Mouse (Mus musculus): ENCODE results near the gene Canx. TPM values are rescaled to one million over a fixed set of nuclear protein-coding genes. Genes with fewer than 3 reads are reported as not detected.

Gene Canx
- total and polyA plus RNA-seq, 3 experiments: 575 to 627 (median 607) TPM

GRCm38 (mm10) chr11:50367531-50367930 lies 42.1 kb upstream of the Canx start:
- Histone ChIP-seq H3K27me3 (replicated peaks) (no peaks in the 10 kb centered on the region), H3K4me3 (replicated peaks in 1 of 3; ENCODE audit: low read depth in 2 of 3, low read length in 2 of 3, poor library complexity in 1 of 3) (no peak overlapping the region), H3K4me2 (ENCODE audit: insufficient read depth, low read depth, poor library complexity, severe bottlenecking) (no peak overlapping the region), H3K9me3 (replicated peaks; ENCODE audit: low read length) (no peaks in the 10 kb centered on the region), H3K27ac (ENCODE audit: insufficient read depth, low read depth) (no peak overlapping the region), H3K9ac (ENCODE audit: insufficient read depth, low read depth) (no peak overlapping the region), H3K36me3 (replicated peaks in 1 of 2; ENCODE audit: control insufficient read depth in 1 of 2, insufficient read depth in 1 of 2, low read length in 1 of 2) (no peaks in the 10 kb centered on the region), H3K79me2 (replicated peaks; ENCODE audit: control insufficient read depth, extremely low read depth, insufficient read depth, poor library complexity, severe bottlenecking) (no peaks in the 10 kb centered on the region), H3K4me1 (ENCODE audit: control insufficient read depth in 1 of 2, insufficient read depth in 2 of 2) (peaks cover 7 to 8% of the 10 kb centered on the region in 2 experiments)
- DNase-seq (ENCODE audit: extremely low read depth): no peak
- dilution Hi-C loops (cut with MboI; ENCODE audit: extremely low pct_ligation_motif_present, extremely low pct_unique_long_range_greater_than_20kb, low sequenced_read_pairs) (no loop called here), in situ Hi-C loops (cut with MboI; ENCODE audit: low pct_ligation_motif_present, low pct_unique_long_range_greater_than_20kb, low sequenced_read_pairs) (loop anchor here (10.0 kb wide), 2 partner anchors 143 to 233 kb away; partner anchors contain the start of gene Tbc1d9b)
- no peak for TF ChIP-seq MEF2A (IDR thresholded peaks at IDR 0.05; ENCODE audit: borderline replicate concordance, low read depth, low read length)
- TF ChIP-seq BHLHE40 (IDR thresholded peaks at IDR 0.05; ENCODE audit: low read depth, low read length): no peak
- TF ChIP-seq CTCF (conservative IDR thresholded peaks at IDR 0.05 in 1 of 2, IDR thresholded peaks at IDR 0.05 in 1 of 2; ENCODE audit: low read depth in 2 of 2, low read length in 2 of 2): no peak
- no peak for TF ChIP-seq ZMIZ1 (IDR thresholded peaks at IDR 0.05; ENCODE audit: low read depth, low read length)
- TF ChIP-seq UBTF (IDR thresholded peaks at IDR 0.05; ENCODE audit: low read depth, low read length): no peak
- TF ChIP-seq ETS1 (conservative IDR thresholded peaks at IDR 0.05; ENCODE audit: low read depth, low read length): no peak
- TF ChIP-seq SMC3 (IDR thresholded peaks at IDR 0.05; ENCODE audit: low read depth, low read length): no peak
- TF ChIP-seq JUND (conservative IDR thresholded peaks at IDR 0.05; ENCODE audit: low read depth, low read length): no peak
- no peak for TF ChIP-seq MAFK (IDR thresholded peaks at IDR 0.05; ENCODE audit: insufficient replicate concordance, low read length)
- no peak for TF ChIP-seq POLR2A (IDR thresholded peaks at IDR 0.05; ENCODE audit: low read depth, low read length)
- TF ChIP-seq IRF4 (IDR thresholded peaks at IDR 0.05; ENCODE audit: low read depth, low read length): no peak
- no peak for TF ChIP-seq GABPA (IDR thresholded peaks at IDR 0.05; ENCODE audit: insufficient replicate concordance, low read depth, low read length)
- no peak for TF ChIP-seq SIN3A (IDR thresholded peaks at IDR 0.05; ENCODE audit: low read length)
- TF ChIP-seq TBP (conservative IDR thresholded peaks at IDR 0.05; ENCODE audit: low read depth, low read length): no peak

- H3K27ac ChIP-seq (ENCODE audit: insufficient read depth, low read depth): no peak overlapping the region
- TF ChIP-seq MAZ (IDR thresholded peaks at IDR 0.05; ENCODE audit: low read depth, low read length): no peak
- no peak for TF ChIP-seq RCOR1 (conservative IDR thresholded peaks at IDR 0.05; ENCODE audit: low read depth, low read length)
- TF ChIP-seq PAX5 (IDR thresholded peaks at IDR 0.05; ENCODE audit: low read length): no peak
- H3K4me2 ChIP-seq (ENCODE audit: insufficient read depth, low read depth, poor library complexity, severe bottlenecking): no peak overlapping the region
- H3K27me3 ChIP-seq (replicated peaks): no peaks in the 10 kb centered on the region
- no peak overlapping the region for H3K4me3 ChIP-seq (replicated peaks in 1 of 3; ENCODE audit: low read depth in 2 of 3, low read length in 2 of 3, poor library complexity in 1 of 3)
- H3K4me1 ChIP-seq (ENCODE audit: control insufficient read depth in 1 of 2, insufficient read depth in 2 of 2): peaks cover 3 to 7% of the 10 kb centered on the region in 2 experiments; a peak in 2 of 4 replicates
- H3K9me3 ChIP-seq (replicated peaks; ENCODE audit: low read length): no peaks in the 10 kb centered on the region
- no peak overlapping the region for H3K9ac ChIP-seq (ENCODE audit: insufficient read depth, low read depth)
- DNase-seq (ENCODE audit: extremely low read depth): no peak
- dilution Hi-C loops (cut with MboI; ENCODE audit: extremely low pct_ligation_motif_present, extremely low pct_unique_long_range_greater_than_20kb, low sequenced_read_pairs): no loop called here
- no peaks in the 10 kb centered on the region for H3K79me2 ChIP-seq (replicated peaks; ENCODE audit: control insufficient read depth, extremely low read depth, insufficient read depth, poor library complexity, severe bottlenecking)
- H3K36me3 ChIP-seq (replicated peaks in 1 of 2; ENCODE audit: control insufficient read depth in 1 of 2, insufficient read depth in 1 of 2, low read length in 1 of 2): no peaks in the 10 kb centered on the region
- in situ Hi-C loops (cut with MboI; ENCODE audit: low pct_ligation_motif_present, low pct_unique_long_range_greater_than_20kb, low sequenced_read_pairs): loop anchor here (10.0 kb wide), 2 partner anchors 141 to 231 kb away; partner anchors contain the start of gene Tbc1d9b
Observed at GRCm38 (mm10) chr11:50365322-50365721, 39.8 kb upstream of the Canx start.

Data from CH12.LX (cell line).